Mouse (Mus musculus) intestine, embryonic 16.5 days (tissue): ENCODE measurements around the gene Zfp369. TPM values are rescaled to one million over a fixed set of nuclear protein-coding genes. Genes with fewer than 3 reads are reported as not detected.

ENCODE experiments used
- ATAC-seq: fragments of 200-750 bp; cut with Nextera tagmentation; 2 replicates; pipeline ENCODE4 v1.8.0; 2017; ENCODE audit warnings: moderate TSS enrichment, moderate library complexity
- H3K27ac ChIP-seq: fragments of 300-500 bp; sonication (generic); 2 replicates; pipeline ENCODE4 v1.5.1; 2014; ENCODE audit warnings: mild to moderate bottlenecking, low read length
- H3K27me3 ChIP-seq: fragments of 300-500 bp; sonication (generic); replicated peaks from 2 replicates; pipeline ENCODE4 v1.6.1; 2014; ENCODE audit warnings: low read length, control low read depth, mixed read lengths; ENCODE audit not compliant: control insufficient read depth, insufficient read depth
- H3K36me3 ChIP-seq: fragments of 300-500 bp; sonication (generic); 2 replicates; pipeline ENCODE4 v1.6.1; 2014; ENCODE audit warnings: low read length, control low read depth; ENCODE audit not compliant: control insufficient read depth, insufficient read depth
- H3K4me1 ChIP-seq: fragments of 300-500 bp; sonication (generic); 2 replicates; pipeline ENCODE4 v1.6.1; 2014; ENCODE audit warnings: low read length, control low read depth, mixed read lengths; ENCODE audit not compliant: control insufficient read depth, insufficient read depth
- H3K4me2 ChIP-seq: fragments of 300-500 bp; sonication (generic); 2 replicates; pipeline ENCODE4 v1.6.1; 2014; ENCODE audit warnings: low read depth, low read length, control low read depth
- H3K4me3 ChIP-seq: fragments of 300-500 bp; sonication (generic); 2 replicates; pipeline ENCODE4 v1.5.1; 2014; ENCODE audit warnings: mild to moderate bottlenecking, low read length
- H3K9ac ChIP-seq: fragments of 300-500 bp; sonication (generic); 2 replicates; pipeline ENCODE4 v1.6.1; 2014; ENCODE audit warnings: low read depth, low read length
- H3K9me3 ChIP-seq: fragments of 300-500 bp; sonication (generic); 2 replicates; pipeline ENCODE4 v1.6.1; 2016; ENCODE audit warnings: low read length, control low read depth; ENCODE audit not compliant: control insufficient read depth
- WGBS: fragments of 180-500 bp; shearing (Covaris S2); extraction: QIAGEN DNeasy Blood & Tissue Kit; methylation state at CpG from one replicate; pipeline ENCODE4 v1.1.7; 2014; 5-methylcytosine and 5-hydroxymethylcytosine counted together
- polyA plus RNA-seq: library from polyadenylated mRNA; unstranded; fragments of >200 nt; fragmentation: Nextera tagmentation; extraction: Ambion mirVana; gene quantifications from 2 replicates; pipeline ENCODE4 v1.2.1, GENCODE M21; 2015

Gene Zfp369
- 5.6 and 7.1 TPM in 2 replicates for polyA plus RNA-seq

DNA sequence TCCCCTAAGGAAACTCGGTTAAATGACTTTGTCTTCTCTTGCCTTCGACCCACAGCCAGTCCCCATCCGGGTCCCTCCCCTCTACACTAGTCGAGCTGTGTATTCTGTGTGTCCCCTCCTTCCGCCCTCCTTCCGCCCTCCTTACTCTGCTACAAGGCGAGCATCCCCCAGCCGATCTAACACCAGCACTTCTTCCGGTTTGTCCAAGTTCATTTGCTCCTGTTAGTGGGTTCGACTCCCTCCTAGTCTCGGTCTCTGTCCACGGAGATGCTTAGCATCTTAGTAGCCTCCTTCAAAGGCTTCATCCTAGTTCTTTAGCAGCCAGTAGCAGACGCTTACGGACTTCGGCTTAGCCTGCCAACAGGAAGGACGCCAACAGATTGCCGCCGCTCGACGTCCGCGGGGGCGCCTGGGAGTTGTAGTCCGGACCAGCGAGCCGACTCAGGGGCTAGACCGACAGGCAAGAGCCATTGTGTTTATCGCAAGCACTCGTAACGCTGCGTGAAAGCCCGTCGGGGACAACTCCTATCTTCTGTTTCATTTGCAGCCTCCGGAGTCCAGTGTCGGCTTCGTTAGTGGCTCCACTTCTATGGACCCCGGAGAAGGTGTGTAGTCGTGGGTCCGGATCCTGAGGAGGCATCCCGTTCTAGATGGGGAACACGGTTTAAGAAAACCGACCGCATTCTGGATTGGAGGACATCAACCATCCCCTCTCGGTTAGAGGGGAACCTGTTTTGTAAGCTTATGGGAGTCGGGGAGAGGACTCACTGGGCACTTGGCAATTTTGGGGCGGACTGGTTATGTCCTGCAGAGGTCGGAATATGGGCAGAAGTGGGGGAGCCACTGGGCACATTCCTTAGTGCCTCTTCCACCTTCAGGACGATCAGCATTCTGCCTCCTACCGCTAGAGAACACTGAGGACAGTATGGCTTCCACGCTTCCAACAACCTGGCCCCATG is at the start of gene Zfp369:
Gene Zfp369 (plus strand): TSS at position 432 of the 959 bp plus-strand sequence.
- Histone ChIP-seq H3K36me3 (0 out of 2 replicates have a peak, but pooled peaks cover 3% of the 10 kb centered on the region), H3K9ac (peak within 1 kb of the TSS; percentile 78), H3K27ac (peak within 1 kb of the TSS; percentile 90), H3K4me3 (peak within 1 kb of the TSS; percentile 73), H3K27me3 (no peaks in the 10 kb centered on the region), H3K9me3 (no peaks in the 10 kb centered on the region), H3K4me1 (peaks cover 3% of the 10 kb centered on the region; the same call in 1 of the 2 replicates), H3K4me2 (peak within 1 kb of the TSS; percentile 74)
- under 1% methylated on average over 50 of the region's 50 CpGs for WGBS
- peak; percentile 100 for ATAC-seq

GRCm38 (mm10) chr13:65237211-65237610 is 41.4 kb upstream of the Zfp369 start:
- Histone ChIP-seq H3K4me3 (no peak overlapping the region), H3K9me3 (no peaks in the 10 kb centered on the region; the same call in 1 of the 2 replicates), H3K36me3 (no peaks in the 10 kb centered on the region), H3K9ac (no peak overlapping the region), H3K4me1 (peaks cover 7% of the 10 kb centered on the region), H3K27ac (no peak overlapping the region), H3K4me2 (no peak overlapping the region), H3K27me3 (no peaks in the 10 kb centered on the region)
- no peak for ATAC-seq
- 76% methylated on average over 9 of the region's 9 CpGs for WGBS

GRCm38 (mm10) chr13:65240509-65241098 is 38.0 kb upstream of the Zfp369 start:
- Histone ChIP-seq H3K4me1 (peaks cover 11% of the 10 kb centered on the region), H3K9me3 (peaks cover 2% of the 10 kb centered on the region; the same call in 1 of the 2 replicates), H3K4me3 (peak overlapping the region; percentile 62), H3K9ac (peak overlapping the region; percentile 78), H3K27ac (peak overlapping the region; percentile 88), H3K36me3 (0 out of 2 replicates have a peak, but pooled peaks cover 2% of the 10 kb centered on the region), H3K4me2 (peak overlapping the region; percentile 63), H3K27me3 (no peaks in the 10 kb centered on the region)
- under 1% methylated on average over 28 of the region's 28 CpGs for WGBS
- peak; percentile 95 for ATAC-seq

DNA sequence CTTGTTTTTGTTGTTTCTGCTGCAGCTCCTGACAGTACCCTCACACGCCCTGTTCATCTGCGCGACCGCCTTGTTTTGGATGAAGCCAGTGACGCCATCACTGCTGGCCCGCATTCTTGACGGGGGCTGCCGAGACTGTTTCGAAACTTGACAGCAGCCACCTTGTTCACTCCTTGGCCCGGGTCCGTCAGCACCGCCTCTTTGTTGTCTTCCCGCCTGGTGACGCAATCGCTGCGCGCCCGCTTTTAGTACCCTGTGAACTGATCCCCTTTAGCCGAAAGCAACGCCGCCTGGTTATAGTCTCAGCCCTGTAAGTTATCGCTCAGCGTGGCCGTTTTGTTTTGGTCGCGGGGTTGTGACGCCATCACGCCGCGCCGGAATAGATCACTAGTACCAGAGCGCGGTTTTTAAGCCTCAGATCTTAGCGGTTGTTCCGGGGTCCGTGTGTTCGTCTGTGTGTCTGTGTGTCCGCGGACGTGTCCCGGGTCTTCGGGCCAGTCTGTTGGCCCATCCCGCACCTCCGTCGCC is 37.5 kb upstream of the Zfp369 start:
- peak; percentile 92 for ATAC-seq
- whole genome bisulfite sequencing, result under 1% methylated on average over 45 of the region's 45 CpGs
- Histone ChIP-seq H3K36me3 (0 out of 2 replicates have a peak, but pooled peaks cover 2% of the 10 kb centered on the region), H3K4me3 (peak overlapping the region; percentile 62), H3K4me1 (peaks cover 11% of the 10 kb centered on the region), H3K9me3 (peaks cover 5% of the 10 kb centered on the region; the same call in 1 of the 2 replicates), H3K9ac (peak overlapping the region; percentile 78), H3K27ac (peak overlapping the region; percentile 88), H3K4me2 (peak overlapping the region; percentile 99), H3K27me3 (no peaks in the 10 kb centered on the region)

DNA sequence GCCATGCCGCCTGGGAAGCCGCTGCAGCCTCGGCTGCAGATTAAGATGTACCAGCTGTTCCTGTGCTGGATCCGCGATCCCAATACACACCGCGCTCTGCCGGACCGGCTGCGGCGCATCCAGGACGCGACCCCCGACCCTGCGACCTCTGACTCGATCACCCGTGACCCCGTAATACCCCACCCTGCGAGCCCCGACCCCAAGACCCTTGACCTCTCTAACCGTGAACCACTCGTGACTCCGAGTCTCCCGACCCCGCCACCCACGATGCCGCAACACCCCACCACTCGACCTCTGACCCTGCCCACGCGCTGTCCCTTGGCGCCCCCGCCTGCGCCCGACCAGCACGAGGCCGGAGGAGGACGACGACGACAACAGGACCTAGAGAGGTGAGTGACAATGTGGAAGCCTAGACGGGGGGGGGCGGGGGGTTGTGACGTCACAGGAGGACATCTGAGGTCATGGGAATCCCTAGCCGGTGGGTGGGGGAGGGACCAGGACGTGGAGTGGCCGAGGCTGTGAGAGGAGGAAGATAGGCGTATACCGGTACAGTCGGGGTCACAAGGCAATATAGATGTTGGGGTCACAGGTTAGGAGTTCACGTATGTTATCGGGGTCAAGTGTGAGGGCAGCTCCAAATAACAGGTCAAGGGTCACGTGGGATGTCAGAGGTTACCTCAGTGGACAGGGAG is 36.8 kb upstream of the Zfp369 start:
- Histone ChIP-seq H3K27me3 (no peaks in the 10 kb centered on the region), H3K27ac (peak overlapping the region; percentile 88), H3K36me3 (0 out of 2 replicates have a peak, but pooled peaks cover 2% of the 10 kb centered on the region), H3K9ac (peak overlapping the region; percentile 78), H3K4me2 (peak overlapping the region; percentile 99), H3K9me3 (peaks cover 5% of the 10 kb centered on the region; the same call in 1 of the 2 replicates), H3K4me3 (peak overlapping the region; percentile 62), H3K4me1 (peaks cover 11% of the 10 kb centered on the region)
- WGBS, result 1% methylated on average over 51 of the region's 51 CpGs
- ATAC-seq, result peak; percentile 37; the same call in 1 of the 2 replicates

- peak overlapping the region; percentile 99 for H3K4me2 ChIP-seq
- peak overlapping the region; percentile 62 for H3K4me3 ChIP-seq
- H3K27ac ChIP-seq, result no peak overlapping the region
- whole genome bisulfite sequencing, result 28% methylated on average over 27 of the region's 27 CpGs
- ATAC-seq, result no peak
- H3K36me3 ChIP-seq, result 0 out of 2 replicates have a peak, but pooled peaks cover 2% of the 10 kb centered on the region
- H3K9me3 ChIP-seq, result 0 out of 2 replicates have a peak, but pooled peaks cover 5% of the 10 kb centered on the region
- peaks cover 11% of the 10 kb centered on the region for H3K4me1 ChIP-seq
- peak overlapping the region; percentile 78 for H3K9ac ChIP-seq
- no peaks in the 10 kb centered on the region for H3K27me3 ChIP-seq
These were observed 36.3 kb upstream of the Zfp369 start for GRCm38 (mm10) chr13:65242319-65242787.

DNA sequence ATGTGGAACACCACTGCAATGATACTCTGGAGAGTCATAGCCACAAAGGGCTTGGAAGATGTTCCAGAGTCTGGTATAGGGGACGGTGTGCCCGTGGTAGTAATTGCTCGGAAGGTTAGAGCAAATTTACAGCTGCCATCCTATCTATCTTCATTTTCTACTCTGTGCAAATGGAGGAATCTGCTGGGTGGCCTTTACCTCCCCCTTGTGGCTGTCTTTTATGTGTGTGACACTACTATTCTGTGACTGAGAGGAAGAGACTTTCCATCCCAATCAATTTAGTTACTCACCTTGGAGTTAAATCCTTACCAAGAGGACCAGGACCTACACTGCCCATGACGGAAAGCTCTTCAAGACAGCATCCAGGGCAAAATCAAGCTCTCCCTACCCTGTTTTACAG is 35.3 kb upstream of the Zfp369 start:
- Histone ChIP-seq H3K9ac (no peak overlapping the region), H3K36me3 (peaks cover 5% of the 10 kb centered on the region; the same call in 1 of the 2 replicates), H3K4me1 (peaks cover 11% of the 10 kb centered on the region), H3K27me3 (no peaks in the 10 kb centered on the region), H3K9me3 (0 out of 2 replicates have a peak, but pooled peaks cover 5% of the 10 kb centered on the region), H3K4me3 (no peak overlapping the region), H3K4me2 (no peak overlapping the region), H3K27ac (no peak overlapping the region)
- 95% methylated on average over 4 of the region's 4 CpGs for WGBS
- ATAC-seq, result no peak

DNA sequence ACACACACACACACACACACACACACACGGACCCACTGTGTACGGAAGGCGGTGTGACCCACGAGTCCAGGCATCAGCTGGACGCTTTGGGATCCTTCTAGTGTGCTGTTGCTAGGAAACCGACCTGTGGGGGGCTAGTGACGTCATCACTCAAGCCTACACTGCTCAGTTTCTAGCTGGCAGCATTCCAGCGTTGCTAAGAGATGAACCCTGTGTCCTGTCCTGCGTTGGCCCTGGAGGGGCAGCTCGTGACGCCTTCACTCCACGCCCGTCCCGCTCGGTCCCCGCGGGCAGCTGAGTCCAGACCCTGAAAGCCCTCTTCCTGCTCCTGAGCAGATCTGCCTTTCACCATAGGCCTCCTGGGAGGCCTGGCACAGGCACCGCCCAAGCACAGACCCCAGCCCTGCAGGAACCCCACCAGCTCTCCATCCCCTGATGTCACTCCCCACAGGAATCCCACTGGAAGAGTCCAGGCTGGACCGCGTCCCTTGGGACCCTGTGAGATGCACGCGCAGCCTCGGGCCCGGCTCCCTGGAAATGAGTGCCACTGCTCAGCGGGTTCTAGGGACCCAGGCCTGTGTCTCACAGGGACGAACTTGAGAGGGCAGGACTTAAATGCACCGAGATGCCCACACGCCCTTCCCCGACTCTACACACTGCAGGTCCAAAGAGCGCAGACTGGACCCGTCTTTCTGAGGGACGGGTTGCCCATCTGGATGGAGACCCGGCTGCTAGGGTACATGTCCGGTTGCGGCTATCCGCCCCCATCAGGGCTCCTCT is 20.2 kb upstream of the Zfp369 start:
- H3K4me1 ChIP-seq, result no peaks in the 10 kb centered on the region
- peak; percentile 50 for ATAC-seq
- H3K9me3 ChIP-seq, result peaks cover 25% of the 10 kb centered on the region
- peak overlapping the region; percentile 35 for H3K4me2 ChIP-seq
- H3K27ac ChIP-seq, result no peak overlapping the region
- WGBS, result 22% methylated on average over 36 of the region's 36 CpGs
- 0 out of 2 replicates have a peak, but pooled peaks cover 11% of the 10 kb centered on the region for H3K36me3 ChIP-seq
- H3K27me3 ChIP-seq, result no peaks in the 10 kb centered on the region; the same call in 1 of the 2 replicates
- H3K9ac ChIP-seq, result no peak overlapping the region
- peak overlapping the region; percentile 28 for H3K4me3 ChIP-seq
